Mouse (Mus musculus) C2C12 (cell line): Measurements from ENCODE around the gene Cep135. TPM values are rescaled to one million over a fixed set of nuclear protein-coding genes. Genes with fewer than 3 reads are reported as not detected.
A peak's percentile ranks its signal among the peaks of the same experiment; 100 is the strongest.

Experiments used
- H3K27me3 ChIP-seq: one replicate; pipeline ENCODE4 v1.6.1; 2011; ENCODE audit not compliant: control insufficient read depth, insufficient read depth, insufficient read length
- H3K36me3 ChIP-seq: one replicate; pipeline ENCODE4 v1.6.1; 2011; ENCODE audit not compliant: control insufficient read depth, insufficient read depth
- H3K4me3 ChIP-seq: one replicate; pipeline ENCODE4 v1.5.1; 2011; ENCODE audit warnings: mild to moderate bottlenecking, control low read depth; ENCODE audit not compliant: poor library complexity, insufficient read depth, severe bottlenecking
- H3K79me2 ChIP-seq: one replicate; pipeline ENCODE4 v1.6.1; 2011; ENCODE audit not compliant: control insufficient read depth, insufficient read depth
- H3K79me3 ChIP-seq: one replicate; pipeline ENCODE4 v1.6.1; 2011; ENCODE audit warnings: low read depth, control low read depth
- H3ac ChIP-seq: one replicate; pipeline ENCODE3; 2011; ENCODE audit warnings: low read depth; ENCODE audit not compliant: control insufficient read depth, insufficient read length
- CEBPB ChIP-seq: IDR thresholded peaks from one replicate; pipeline ENCODE4 v1.6.1; 2011; ENCODE audit warnings: low read depth, mild to moderate bottlenecking, control low read depth, moderate library complexity
- CTCF ChIP-seq: IDR thresholded peaks from one replicate; pipeline ENCODE4 v1.5.1; 2011; ENCODE audit not compliant: control insufficient read depth, insufficient read depth, insufficient read length
- FOSL1 ChIP-seq: IDR thresholded peaks from one replicate; pipeline ENCODE4 v1.8.0; 2011; ENCODE audit warnings: mild to moderate bottlenecking, low read length; ENCODE audit not compliant: poor library complexity, insufficient read depth, severe bottlenecking
- MAX ChIP-seq: IDR thresholded peaks from one replicate; pipeline ENCODE4 v1.6.1; 2011; ENCODE audit warnings: mild to moderate bottlenecking, control low read depth
- MYOD1 ChIP-seq: IDR thresholded peaks from one replicate; pipeline ENCODE4 v1.6.1; 2011; ENCODE audit warnings: low read depth; ENCODE audit not compliant: control insufficient read depth, insufficient read length
- MYOG ChIP-seq: IDR thresholded peaks from one replicate; pipeline ENCODE4 v1.6.1; 2011; ENCODE audit not compliant: control insufficient read depth, insufficient read length; ENCODE audit errors: extremely low read depth
- USF1 ChIP-seq: IDR thresholded peaks from one replicate; pipeline ENCODE4 v1.6.1; 2011; ENCODE audit warnings: low read depth, mild to moderate bottlenecking, control low read depth, moderate library complexity
- polyA plus RNA-seq: library from polyadenylated mRNA; unstranded; fragments of >200 nt; fragmentation: generic; extraction: Trizol; gene quantifications from one replicate; pipeline ENCODE4 v1.2.1, GENCODE M21; 2012; ENCODE audit warnings: missing spikeins

Gene Cep135
- polyA plus RNA-seq, 1 experiment: 1.6 TPM

DNA sequence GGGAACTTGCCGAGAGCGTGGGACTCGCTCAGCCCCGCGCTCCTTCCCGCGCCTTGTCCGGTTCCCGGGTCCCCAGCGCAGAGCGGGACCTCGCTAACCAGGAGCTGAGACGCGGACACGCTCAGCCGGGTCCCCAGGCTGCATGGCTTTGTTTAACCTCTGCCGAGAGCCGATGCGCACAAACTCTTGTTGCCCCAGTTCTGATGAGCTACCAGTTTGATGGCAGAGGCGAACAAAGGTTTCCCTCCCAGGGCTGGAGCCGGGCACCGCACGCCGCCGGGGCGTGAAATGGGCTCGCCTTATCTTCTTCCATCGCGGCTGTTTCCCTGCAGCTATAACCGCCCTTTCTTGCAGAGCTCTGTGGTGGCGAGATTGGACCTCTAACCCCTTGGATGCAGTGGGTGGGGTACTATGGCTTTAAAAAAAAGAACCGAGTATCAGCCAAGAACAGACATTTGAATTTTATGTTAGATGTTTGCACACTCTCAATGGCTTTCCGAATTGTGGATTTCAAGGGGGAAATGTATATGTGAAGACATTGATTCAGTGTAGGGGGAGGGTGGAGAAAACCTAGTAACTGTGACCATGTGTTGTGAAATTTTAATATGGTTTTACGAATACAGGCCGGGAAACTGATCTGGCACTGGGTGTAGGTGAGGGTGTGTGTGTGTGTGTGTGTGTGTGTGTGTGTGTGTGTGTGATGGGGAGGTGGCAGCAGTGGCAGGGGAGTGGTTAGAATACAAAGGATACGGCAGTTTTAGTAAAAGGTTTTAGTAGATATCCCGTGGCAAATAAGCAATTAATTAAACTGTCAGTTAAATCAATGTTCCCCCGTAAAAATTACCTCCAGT, 69.8 kb downstream of the Cep135 start:
- Histone ChIP-seq H3K36me3 (no peaks in the 10 kb centered on the region), H3K79me3 (no peaks in the 10 kb centered on the region), H3K27me3 (peaks cover 4% of the 10 kb centered on the region), H3ac (peak overlapping the region; percentile 90), H3K4me3 (peak overlapping the region; percentile 26), H3K79me2 (no peaks in the 10 kb centered on the region)
- TF ChIP-seq MYOD1: no peak
- no peak for TF ChIP-seq MYOG
- no peak for TF ChIP-seq USF1
- TF ChIP-seq MAX: no peak
- TF ChIP-seq CTCF: no peak
- no peak for TF ChIP-seq CEBPB
- TF ChIP-seq FOSL1: no peak

DNA sequence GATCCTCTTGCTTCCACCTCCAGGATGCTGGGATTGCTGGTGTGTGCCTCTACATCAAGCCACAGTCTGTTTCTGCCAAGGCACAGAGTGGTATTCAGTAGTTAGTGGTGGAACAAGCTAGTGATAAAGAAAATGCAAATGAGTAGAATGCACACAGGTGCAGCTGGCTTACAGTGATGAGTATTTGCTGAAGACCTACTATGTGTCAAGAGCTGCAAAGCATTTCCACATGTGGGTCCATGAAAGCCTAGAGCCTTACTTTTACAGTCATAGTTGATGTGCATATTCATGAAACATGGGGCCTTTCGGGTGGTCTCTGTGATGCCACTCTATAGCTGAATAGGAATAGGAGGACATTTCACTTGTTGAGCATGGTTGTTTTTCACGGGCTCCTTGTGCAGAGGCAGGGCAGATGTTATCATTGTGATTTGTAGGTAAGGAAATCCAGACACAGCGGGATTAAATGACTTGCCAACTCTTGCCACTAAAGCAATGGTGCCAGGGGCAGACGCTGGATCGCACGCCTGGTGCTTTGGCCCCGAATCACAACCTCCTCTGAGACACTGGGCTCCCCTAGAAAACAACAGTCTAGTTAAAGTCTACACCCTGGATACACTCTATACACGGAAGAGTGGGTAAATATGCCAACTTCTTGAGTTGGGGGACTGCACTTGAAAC, 71.6 kb downstream of the Cep135 start:
- no peak for TF ChIP-seq MYOD1
- TF ChIP-seq MAX: no peak
- TF ChIP-seq CEBPB: no peak
- no peak for TF ChIP-seq CTCF
- no peak for TF ChIP-seq USF1
- TF ChIP-seq FOSL1: no peak
- TF ChIP-seq MYOG: no peak
- Histone ChIP-seq H3K27me3 (peaks cover 4% of the 10 kb centered on the region), H3K4me3 (no peak overlapping the region), H3ac (no peak overlapping the region), H3K36me3 (no peaks in the 10 kb centered on the region), H3K79me3 (no peaks in the 10 kb centered on the region), H3K79me2 (no peaks in the 10 kb centered on the region)

DNA sequence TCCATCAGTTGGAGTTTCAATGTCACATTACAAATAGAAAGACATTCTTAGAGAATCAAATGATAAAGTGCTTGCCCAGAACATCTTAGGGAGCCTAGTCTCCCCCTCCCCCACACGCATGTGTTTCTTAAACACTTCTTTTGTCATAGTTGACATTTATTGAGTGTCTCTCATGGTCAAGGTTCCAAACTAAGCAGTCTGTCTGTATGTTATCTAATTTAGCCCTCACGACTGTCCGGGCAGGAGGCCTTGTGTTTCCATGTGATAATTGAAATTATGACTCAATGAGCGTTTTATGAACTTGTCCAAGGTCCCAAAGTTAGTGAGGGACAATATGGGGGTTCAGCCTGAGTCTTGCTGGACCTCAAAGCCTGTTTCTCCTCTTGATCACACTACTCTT, 72.8 kb downstream of the Cep135 start:
- H3K79me2 ChIP-seq: no peaks in the 10 kb centered on the region
- H3K27me3 ChIP-seq: peaks cover 4% of the 10 kb centered on the region
- no peaks in the 10 kb centered on the region for H3K79me3 ChIP-seq
- H3K36me3 ChIP-seq: no peaks in the 10 kb centered on the region
- H3K4me3 ChIP-seq: no peak overlapping the region
- no peak for TF ChIP-seq FOSL1
- TF ChIP-seq CTCF: no peak
- TF ChIP-seq USF1: no peak
- no peak for TF ChIP-seq MAX
- TF ChIP-seq MYOG: no peak
- TF ChIP-seq CEBPB: no peak
- TF ChIP-seq MYOD1: no peak
- no peak overlapping the region for H3ac ChIP-seq

GRCm38 (mm10) chr5:76664936-76665335, 76.4 kb downstream of the Cep135 start:
- TF ChIP-seq MYOG (no peak), CEBPB (no peak), FOSL1 (no peak), MYOD1 (no peak), MAX (no peak), USF1 (no peak), CTCF (no peak)
- Histone ChIP-seq H3K27me3 (no peaks in the 10 kb centered on the region), H3ac (no peak overlapping the region), H3K36me3 (no peaks in the 10 kb centered on the region), H3K79me2 (no peaks in the 10 kb centered on the region), H3K79me3 (no peaks in the 10 kb centered on the region), H3K4me3 (no peak overlapping the region)

DNA sequence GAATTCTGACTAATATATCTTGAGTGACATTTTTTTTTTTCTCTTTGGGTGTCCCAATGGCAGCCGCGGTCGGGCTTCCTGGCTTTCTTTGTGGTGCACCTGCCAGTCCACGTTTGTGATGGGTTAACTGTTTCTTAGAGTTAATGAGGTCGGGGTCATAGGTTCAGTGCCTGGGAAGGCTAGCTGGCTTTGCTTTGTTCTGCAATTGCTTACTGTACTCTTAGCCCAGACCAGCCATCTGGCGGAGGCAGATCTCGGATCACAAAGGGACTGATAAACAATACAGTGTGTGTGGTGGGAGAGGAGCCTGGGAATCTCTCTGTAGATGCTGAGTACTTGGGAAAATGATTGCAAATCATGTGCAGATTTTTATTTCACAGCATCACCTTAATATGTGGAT, 76.9 kb downstream of the Cep135 start:
- H3ac ChIP-seq: no peak overlapping the region
- H3K27me3 ChIP-seq: no peaks in the 10 kb centered on the region
- no peaks in the 10 kb centered on the region for H3K79me2 ChIP-seq
- no peaks in the 10 kb centered on the region for H3K79me3 ChIP-seq
- TF ChIP-seq MAX: no peak
- no peaks in the 10 kb centered on the region for H3K36me3 ChIP-seq
- no peak overlapping the region for H3K4me3 ChIP-seq
